Mouse (Mus musculus): Measurements from ENCODE around the gene Ms4a6d.

DNA sequence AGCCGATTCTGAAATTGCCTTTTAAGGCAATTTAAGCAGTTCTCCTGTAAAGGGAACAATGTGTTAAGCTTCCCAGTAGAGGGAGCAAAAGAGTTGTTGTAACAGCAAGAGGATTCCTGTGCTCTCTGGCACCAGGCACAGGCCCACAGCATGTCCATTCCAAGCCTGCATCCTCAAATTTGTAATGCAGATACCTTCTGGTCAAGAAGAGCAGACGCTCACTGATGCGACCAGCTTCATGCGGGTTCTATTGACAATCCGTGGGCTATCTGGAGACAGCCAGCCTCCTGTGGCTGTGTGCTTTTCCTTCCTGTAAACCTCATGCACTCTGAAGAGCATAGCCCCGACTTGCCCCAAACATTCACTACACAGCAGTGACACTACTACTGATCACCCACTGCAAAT lies 6.9 kb upstream of the Ms4a6d start:
- TF ChIP-seq CTCF (IDR thresholded peaks at IDR 0.05; ENCODE audit: extremely low read depth, insufficient read depth, low read length) = peak; percentile 59
- TF ChIP-seq POLR2A (IDR thresholded peaks at IDR 0.05; ENCODE audit: extremely low read depth, insufficient read depth, low read length) = no peak
